Mouse (Mus musculus) induced T-regulatory cell, adult 2 months (primary cell): Measurements from ENCODE around the gene Dnph1.
"Not testable (repeated sequence)": the region's sequence is repeated elsewhere in the genome, so short reads cannot be mapped to it uniquely, and the experiment has no call there.

Experiments used
- DNase-seq: peaks from one replicate; pipeline ENCODE4 v3.0.0-alpha.2; 2012; ENCODE audit warnings: low read depth

Gene Dnph1

GRCm38 (mm10) chr17:46496623-46497434 is at the start of gene Dnph1:
Gene Dnph1, plus strand, starts transcription at chr17:46496711.
- peak; percentile 65 for DNase-seq

GRCm38 (mm10) chr17:46452683-46453082 is 43.8 kb upstream of the Dnph1 start:
- no peak for DNase-seq

GRCm38 (mm10) chr17:46453302-46453948 is 43.1 kb upstream of the Dnph1 start:
- DNase-seq = no peak

- DNase-seq = no peak
These were observed 42.5 kb upstream of the Dnph1 start for GRCm38 (mm10) chr17:46453970-46454411.

- DNase-seq = no peak
These were observed 42.0 kb upstream of the Dnph1 start for GRCm38 (mm10) chr17:46454539-46454938.

GRCm38 (mm10) chr17:46455110-46455691 is 41.3 kb upstream of the Dnph1 start:
- peak; percentile 15 for DNase-seq

- peak; percentile 66 for DNase-seq
These were observed 38.7 kb upstream of the Dnph1 start for GRCm38 (mm10) chr17:46457791-46458190.

GRCm38 (mm10) chr17:46458439-46458838 is 38.1 kb upstream of the Dnph1 start:
- DNase-seq = no peak

- no peak for DNase-seq
These were observed 35.8 kb upstream of the Dnph1 start for GRCm38 (mm10) chr17:46460673-46461072.

- DNase-seq = no peak
These were observed 35.2 kb upstream of the Dnph1 start for GRCm38 (mm10) chr17:46461347-46461746.

GRCm38 (mm10) chr17:46462226-46462625 is 34.3 kb upstream of the Dnph1 start:
- DNase-seq = no peak

GRCm38 (mm10) chr17:46467830-46468229 is 28.7 kb upstream of the Dnph1 start:
- no peak for DNase-seq

GRCm38 (mm10) chr17:46476601-46477000 is 19.9 kb upstream of the Dnph1 start:
- no peak for DNase-seq

- no peak for DNase-seq
These were observed 19.2 kb upstream of the Dnph1 start for GRCm38 (mm10) chr17:46477286-46477685.

- DNase-seq = no peak
These were observed 12.9 kb upstream of the Dnph1 start for GRCm38 (mm10) chr17:46483561-46484001.

- DNase-seq = peak; percentile 32
These were observed 12.5 kb upstream of the Dnph1 start for GRCm38 (mm10) chr17:46484021-46484431.

- DNase-seq = peak; percentile 22
These were observed 12.0 kb upstream of the Dnph1 start for GRCm38 (mm10) chr17:46484461-46484875.

GRCm38 (mm10) chr17:46486995-46487394 is 9.5 kb upstream of the Dnph1 start:
- no peak for DNase-seq

- peak; percentile 43 for DNase-seq
These were observed 9.1 kb upstream of the Dnph1 start, which contains the start of gene Ttbk1 for GRCm38 (mm10) chr17:46487431-46487830. Gene Ttbk1, minus strand, starts transcription at chr17:46487675.

GRCm38 (mm10) chr17:46495486-46495885 is 1.0 kb upstream of the Dnph1 start:
- DNase-seq = no peak

- DNase-seq = not testable (repeated sequence)
These were observed 430 bp upstream of the Dnph1 start for GRCm38 (mm10) chr17:46496081-46496480.

GRCm38 (mm10) chr17:46497956-46498355 is 1.4 kb downstream of the Dnph1 start:
- DNase-seq = no peak

GRCm38 (mm10) chr17:46502775-46503174 is 6.3 kb downstream of the Dnph1 start:
- no peak for DNase-seq
